Mouse (Mus musculus) layer of hippocampus, adult 18-20 months (tissue): Measurements from ENCODE around the gene Hnrnpm. TPM values are rescaled to one million over a fixed set of nuclear protein-coding genes. Genes with fewer than 3 reads are reported as not detected.
A peak's percentile ranks its signal among the peaks of the same experiment; 100 is the strongest.
"Not testable (repeated sequence)": the region's sequence is repeated elsewhere in the genome, so short reads cannot be mapped to it uniquely, and the experiment has no call there.

Experiments
- DNase-seq, 2 experiments: peaks; one replicate each; pipeline ENCODE4 v3.0.0; 2022; ENCODE audit warnings: low spot score in 2 of 2
- long read RNA-seq: library from polyadenylated mRNA; stranded (forward); transcript quantifications from one replicate; pipeline ENCODE4 v2.0.0, GENCODE M21; 2021
- total RNA-seq, 2 experiments: library from RNA; stranded (reverse); gene quantifications; 2 replicates each; pipeline ENCODE4 v1.2.3; 2021

Hnrnpm gene
- 100 to 1,000 TPM; 136 to 150 TPM for total RNA-seq
- long read RNA-seq, partial matches to known transcripts: 20 of 37 reads
- long read RNA-seq, other reads (novel, unspliced or antisense): 17 of 37 reads

DNA sequence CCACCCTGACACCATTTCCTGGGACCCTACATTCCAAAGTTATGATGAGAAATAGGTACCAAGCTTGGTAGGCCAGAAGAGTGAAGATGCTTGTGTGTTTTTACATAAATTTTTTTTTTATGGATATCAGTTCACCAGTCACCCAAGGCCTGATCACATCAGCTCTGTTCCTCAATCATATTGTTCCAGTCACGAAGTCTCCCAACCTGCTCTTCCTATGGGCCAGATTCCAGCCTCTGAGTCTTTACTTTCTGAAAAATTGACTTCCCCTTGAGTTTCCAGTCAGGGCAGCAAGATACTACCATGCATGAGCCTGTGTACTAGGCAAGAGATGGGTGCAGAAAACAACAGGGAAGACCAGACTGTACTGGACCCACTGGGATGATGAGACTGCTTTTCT is at the start of gene Hnrnpm:
TSS of gene Hnrnpm (minus strand) at position 101 of the 400 bp plus-strand sequence.
- DNase-seq: no peak

DNA sequence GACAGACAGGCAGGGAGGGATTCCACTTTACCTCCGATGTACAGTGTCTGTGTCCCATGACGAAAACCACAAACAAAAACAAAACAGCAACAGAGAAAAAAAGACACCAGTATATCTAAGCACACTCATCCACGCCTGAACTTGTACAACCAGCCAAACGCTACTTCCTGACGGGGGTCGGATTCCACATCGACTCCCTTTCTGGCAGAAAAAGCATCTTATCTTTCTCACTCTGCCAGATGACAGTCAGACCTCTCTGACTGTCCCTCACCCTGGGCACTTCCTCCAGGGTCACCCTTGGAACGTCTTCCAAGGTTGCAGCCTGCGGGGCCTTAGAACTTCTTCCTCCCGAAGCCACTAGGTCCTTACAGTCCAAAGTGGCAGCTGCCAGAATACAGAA is 46.9 kb upstream of the Hnrnpm start:
- not testable (repeated sequence) for DNase-seq

DNA sequence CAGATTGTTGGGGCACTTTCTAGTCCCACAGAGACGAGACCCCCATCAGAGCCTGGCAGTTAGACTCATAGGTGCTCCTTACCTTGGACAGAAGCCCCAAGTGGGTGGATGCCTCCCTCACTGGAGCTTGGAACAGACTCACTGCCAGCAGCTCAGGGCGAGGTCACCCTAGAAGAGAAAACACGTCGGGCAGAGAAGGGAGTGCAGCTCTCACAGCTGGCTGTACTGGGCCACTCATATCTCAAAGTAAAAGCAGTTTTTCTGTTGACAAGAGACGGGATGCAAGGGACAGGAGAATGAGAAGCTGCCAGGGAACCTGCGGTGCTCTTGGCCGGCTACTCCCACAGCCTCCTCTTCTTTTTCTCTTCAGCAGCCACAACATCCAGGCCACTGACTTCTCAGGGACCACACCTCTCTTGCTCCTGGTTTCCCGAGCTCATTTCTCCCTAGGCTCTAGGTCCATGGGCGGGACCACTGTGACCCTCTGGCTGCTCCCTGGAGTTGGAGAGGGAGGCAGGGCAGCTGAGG is 46.0 kb upstream of the Hnrnpm start:
- not testable (repeated sequence) for DNase-seq

DNA sequence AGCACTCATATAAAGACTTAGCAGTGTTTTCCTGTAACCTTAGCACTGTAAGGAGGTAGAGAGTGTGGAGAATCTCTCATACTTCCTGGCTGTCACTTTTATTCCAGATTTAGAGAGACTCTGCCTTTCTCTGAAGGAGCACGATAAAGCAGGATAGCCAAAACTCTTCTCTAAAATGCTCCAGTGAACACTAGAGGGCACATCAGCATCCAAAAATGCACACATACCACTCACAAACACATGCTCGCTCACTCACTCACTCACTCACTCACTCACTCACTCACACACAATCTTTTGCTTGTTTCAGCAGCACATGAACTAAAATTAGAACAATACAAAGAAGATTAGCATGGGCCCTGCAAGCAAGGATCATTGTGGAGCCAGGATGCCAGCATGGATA is 42.6 kb upstream of the Hnrnpm start:
- peak in 1 of 2 experiments; percentile 25 for DNase-seq

DNA sequence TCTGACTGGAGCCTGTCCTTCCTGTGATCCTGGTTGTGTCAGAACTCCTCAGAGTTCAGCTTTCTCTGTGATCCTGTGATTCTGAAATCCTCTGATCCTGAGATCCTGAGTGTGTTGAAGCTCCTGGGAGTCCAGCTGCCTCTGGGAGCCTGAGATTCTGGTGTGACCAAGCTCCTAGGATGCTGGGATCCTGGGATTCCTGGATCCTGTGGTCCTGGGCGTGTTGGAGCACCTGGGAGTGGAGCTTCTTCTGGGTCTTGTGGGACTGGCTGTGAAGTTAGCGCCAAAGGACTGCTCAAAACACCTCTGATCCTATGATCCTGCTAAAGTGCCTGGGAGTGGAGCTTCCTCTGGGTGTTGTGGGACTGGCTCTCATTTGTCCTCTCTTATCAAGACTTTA is 41.7 kb upstream of the Hnrnpm start:
- DNase-seq: no peak

DNA sequence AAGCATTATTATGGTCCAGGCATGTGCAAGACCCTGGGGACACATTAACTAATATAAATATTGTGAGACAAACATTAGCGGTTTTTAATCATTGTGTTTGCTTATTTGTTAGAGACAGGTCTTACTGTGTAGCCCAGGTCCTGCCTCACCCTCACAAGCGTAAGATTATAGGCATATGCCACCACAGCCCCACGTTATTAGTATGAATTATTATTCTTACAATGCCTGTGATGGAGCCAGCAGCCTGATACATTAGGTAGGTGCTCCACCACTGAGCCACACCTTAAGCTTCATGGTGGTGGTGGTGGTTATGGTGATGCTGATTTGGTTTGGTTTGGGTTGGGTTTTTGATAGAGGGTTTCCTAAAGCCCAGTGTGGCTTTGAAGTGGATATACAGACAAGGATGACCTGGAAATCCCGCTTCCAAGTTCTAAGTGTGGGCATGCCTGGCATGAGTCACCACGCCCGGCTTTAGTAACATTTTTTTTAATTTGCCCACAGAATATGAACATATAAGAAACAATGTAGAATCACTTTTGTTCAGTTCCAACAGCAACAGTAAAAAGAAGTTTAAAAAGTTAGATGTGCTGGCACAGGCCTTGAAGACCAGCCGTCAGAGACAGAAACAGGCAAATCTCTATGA is 33.2 kb upstream of the Hnrnpm start:
- DNase-seq: no peak

DNA sequence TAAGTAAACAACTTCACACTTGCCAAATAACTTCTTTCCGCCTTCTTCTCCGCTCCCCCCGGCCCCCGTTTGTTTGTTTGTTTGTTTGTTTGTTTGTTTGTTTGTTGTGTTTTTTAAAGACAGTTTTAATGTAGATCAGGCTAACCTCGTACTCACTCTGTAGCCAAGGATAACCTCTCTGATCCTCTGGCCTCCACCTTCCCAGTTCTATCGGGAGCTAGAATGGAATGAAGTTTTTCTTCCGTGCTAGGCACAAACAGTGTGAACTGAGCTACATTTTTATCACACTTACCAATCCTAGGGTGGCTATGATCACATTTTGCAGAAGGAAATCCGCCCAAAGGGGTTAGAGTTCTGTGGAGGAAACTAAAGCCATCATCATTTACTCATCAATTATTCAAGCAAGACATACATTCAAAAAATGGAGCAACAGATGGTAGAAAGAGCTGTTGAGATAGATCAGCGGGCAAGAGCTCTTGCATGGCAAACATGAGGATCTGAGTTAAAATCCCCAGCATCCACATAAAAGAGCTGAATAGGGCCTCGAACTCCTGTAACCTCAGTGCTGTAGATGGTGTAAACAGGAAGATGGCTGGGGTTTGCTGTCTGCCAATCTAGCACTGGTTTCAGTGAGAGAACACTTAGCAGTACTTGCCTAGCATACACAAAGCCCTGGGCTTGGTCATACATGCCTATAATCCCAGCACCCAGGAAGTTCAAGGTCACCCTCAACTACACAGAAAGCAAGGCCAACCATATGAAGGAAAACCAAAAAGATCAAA is 32.5 kb upstream of the Hnrnpm start:
- no peak for DNase-seq

DNA sequence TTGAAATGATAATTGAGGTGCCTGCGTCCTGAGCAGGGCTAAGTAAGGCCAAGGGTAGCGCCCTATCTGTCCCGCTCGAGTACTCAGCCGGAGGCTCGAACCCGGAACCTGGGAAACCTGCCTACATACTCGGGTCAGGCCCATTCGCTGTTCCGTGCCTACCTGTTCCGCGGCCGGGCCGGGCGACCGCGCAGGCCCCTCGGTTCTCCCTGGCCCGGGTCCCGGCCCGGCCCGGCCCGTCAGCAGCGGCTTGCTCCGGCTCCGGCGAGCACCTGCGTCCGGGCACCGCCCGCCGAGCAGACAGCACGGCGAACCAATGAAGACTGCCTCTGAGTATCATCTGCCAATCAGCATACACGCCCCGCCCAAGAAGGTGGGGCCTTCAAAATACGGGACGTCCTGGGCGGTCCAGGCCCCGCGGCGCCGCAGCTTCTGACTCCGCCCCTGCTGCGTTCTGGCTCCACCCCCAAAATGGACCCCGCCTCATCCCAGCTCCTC is 31.8 kb upstream of the Hnrnpm start, which contains the start of gene March2:
TSS of gene March2 (minus strand) at position 287 of the 498 bp plus-strand sequence.
- DNase-seq: peak; percentile 93 to 98

DNA sequence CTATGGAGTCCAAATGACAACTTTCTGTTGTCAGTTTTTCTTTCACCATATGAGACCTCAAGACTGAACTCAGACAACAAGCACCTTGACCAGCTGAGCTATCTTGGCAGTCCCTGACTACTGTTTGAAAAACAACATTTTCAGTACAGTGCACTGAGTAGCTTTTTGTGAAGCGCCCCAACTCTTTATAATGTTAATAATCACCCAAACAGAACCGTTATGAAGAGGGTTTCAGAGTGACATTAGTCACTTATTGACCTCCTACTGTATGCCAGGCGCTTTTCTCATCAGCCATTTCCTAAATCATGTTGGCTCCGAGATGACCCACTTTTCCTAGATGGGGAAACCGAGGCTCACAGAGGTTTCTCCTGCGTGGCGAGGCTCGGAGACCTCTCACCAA is 31.3 kb upstream of the Hnrnpm start:
- DNase-seq: no peak

DNA sequence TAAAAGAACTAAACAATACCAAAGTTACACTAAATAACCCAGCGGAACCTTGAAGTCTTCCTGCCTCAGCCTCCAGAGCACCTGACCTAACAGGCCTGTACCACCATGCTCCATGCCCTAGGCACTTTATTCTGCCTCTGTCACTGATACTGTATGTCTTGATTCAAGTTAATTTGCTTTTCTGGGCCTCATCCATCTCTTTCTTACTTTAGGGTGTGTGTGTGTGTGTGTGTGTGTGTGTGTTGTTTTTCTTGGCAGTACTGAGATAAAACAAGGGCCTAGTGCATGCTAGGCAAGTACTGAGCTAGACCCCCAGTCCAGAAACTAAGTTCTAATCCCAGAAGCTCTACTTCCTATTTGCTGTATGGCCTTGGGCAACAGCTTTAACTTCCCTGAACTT is 30.6 kb upstream of the Hnrnpm start:
- no peak for DNase-seq

DNA sequence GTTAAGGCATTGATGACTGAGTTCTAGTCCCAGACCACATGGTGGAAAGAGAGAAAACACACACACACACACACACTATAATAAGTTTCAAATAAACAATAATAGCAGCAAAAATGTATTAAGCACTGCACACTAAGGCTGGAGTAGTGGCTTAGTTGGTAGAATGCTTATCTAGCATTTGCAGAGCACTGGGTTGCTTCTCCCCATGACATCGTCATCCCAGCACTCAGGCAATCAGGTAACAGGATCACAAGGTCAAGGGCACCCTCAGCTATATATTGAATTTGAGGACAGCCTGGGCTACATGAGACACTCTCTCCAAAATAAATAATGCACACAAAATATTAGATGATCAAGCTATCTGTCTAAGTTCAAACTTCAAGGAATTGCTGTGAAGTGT is 28.1 kb upstream of the Hnrnpm start:
- no peak for DNase-seq

DNA sequence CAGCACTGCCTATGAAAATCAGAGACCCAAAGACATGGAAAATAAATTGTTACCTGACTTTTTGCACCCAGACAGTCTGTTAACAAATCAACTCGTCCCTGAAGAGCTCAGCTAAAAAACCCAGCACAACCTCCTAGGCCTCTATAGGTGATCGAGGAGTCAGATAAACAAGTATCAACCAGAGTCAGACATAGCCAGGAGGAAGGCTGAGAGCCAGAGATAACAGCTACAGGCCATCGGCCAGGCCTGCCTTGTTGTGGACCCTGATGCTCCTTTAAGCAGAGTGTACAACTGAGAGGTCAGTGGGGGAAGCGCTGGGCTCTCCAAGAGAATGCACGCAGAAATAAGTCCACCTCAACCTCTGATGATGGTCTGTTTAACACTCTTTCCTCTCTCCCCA is 26.6 kb upstream of the Hnrnpm start:
- DNase-seq: no peak

DNA sequence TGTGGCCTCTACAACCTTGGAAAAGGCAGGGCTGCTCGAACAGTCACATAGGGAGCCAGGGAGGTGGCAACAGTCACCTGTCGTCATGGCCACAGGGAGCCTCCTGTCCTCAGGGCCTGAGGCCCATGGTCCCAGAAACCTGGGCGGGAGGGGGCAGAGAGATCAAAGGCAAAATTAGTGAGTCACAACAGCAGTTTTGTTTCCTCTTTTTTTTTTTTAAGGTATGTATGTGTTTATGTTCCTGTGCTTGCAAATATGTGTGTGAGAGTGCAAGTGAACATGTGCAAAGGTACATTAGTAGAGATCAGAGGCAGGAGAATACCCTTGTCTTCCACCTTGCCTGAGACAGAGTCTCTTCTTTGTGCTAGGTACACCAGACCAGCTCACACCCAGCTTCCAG is 23.2 kb upstream of the Hnrnpm start:
- DNase-seq: no peak

DNA sequence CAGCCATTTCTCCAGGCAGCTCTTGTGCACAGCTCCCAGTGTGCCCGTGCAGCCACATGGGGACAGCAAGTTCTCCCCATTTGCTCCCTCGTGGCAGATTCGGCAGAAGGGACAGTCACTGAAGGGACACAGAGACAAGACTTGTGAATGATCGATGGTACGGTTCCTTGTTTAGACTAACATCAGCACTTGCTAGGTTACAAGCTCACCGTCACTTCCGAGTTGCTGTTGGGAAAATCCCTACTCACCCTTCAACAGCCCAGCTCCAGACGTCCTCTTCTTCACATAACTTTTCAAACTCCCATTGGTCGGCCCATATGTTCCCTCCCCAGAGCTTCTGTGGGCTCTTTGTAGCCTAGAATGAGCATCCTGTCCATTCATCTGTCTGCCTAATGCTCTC is 16.4 kb upstream of the Hnrnpm start:
- no peak for DNase-seq

DNA sequence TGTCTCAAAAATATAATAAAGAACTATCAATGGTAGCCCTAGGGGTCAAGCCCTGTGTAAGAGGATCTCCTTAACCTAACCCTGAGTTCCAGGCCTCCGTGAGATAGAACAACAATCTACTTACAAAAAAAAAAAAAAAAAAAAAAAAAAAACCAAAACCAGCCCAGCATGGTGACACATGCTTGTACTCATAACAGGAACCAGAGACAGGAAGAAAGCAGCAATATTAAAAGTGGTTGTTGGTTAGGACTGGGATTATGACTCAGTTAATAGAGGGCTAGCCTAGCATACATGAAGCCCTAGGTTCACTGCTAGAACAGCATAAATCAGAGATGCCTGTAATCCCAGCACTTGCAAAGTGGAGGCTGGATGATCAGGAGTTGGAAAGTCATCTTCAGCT is 15.5 kb upstream of the Hnrnpm start:
- no peak for DNase-seq

DNA sequence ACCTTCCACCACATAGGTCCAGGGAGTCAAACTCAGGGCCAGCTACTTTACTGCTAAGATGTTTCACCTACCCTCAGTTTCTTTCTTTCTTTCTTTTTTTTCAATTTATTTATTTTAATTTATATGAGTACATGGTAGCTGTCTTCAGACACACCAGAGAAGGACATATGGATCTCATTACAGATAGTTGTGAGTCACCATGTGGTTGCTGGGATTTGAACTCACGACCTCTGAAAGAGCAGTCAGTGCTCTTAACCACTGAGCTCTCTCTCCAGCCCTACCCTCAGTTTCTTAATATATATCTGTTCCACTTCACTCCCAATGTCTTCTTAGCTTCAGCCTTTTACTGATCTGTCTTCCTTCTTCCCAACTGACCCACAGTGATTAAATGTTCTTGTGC is 8.8 kb upstream of the Hnrnpm start:
- DNase-seq: no peak

DNA sequence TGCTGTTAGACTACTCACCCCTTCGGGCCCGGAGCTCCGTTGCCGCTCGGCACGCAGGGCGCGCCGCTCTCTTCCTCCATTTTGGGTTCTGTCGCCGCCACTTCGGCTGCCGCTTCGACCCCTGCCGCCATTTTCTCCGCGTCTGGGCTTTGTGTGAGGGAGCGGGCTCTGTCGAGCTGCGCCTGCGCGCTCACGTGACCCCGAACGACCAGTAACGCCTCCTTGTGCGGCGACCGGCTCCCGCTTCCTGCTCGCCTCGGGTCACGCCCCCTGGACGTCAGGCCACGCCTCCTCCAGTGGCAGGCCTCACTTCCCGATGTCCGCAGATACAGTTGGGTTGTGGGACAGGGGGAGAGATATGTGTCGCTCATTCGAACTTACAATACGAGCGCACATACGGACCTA is 1.4 kb downstream of the Hnrnpm start:
- DNase-seq: peak; percentile 96 to 98

DNA sequence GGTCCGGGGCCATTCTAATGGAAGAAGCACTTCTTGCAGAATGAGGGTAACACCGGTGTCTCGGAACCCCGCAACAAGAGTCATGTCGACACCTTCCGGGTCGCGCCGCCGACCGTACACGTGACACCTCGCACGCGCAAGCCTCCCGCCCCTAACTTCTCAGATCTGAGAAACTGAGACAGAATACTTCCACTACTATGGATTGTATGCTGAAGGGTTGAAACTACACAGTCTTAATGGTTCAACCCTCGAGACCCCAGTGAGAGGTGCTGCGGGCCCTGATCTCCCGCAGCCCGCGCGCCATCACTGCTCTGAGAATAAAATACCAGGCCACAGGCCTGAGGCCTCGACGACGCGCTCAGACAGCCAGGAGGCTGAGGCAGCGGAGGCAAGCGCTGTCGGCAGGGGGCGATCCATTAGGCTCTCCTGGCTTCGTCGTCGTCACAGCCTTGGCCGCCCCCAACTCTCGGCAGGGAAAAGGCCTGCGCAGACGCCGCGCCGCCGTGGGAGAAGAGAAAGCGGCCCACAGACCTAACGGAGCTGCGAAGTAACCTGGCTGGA is 1.9 kb downstream of the Hnrnpm start:
- peak; percentile 76 to 84 for DNase-seq

DNA sequence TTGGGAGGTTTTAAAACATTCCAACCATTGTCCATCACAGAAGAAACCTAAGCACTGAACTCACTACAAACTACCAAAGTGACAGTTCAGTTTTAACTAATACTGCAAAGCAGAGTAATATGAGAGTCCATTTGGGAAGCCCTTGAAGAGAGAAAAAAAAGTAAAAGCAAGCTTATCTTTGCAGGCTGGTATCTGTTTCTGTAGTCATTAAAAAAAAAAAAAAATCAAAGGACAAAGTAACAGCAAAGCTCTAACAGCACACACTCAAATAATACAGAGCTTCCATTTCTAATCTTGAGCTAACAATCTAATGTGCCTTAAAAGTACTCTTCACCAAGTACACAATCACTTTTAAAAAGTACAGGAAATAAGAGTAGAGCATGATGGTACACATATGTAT is 4.9 kb downstream of the Hnrnpm start:
- DNase-seq: no peak

DNA sequence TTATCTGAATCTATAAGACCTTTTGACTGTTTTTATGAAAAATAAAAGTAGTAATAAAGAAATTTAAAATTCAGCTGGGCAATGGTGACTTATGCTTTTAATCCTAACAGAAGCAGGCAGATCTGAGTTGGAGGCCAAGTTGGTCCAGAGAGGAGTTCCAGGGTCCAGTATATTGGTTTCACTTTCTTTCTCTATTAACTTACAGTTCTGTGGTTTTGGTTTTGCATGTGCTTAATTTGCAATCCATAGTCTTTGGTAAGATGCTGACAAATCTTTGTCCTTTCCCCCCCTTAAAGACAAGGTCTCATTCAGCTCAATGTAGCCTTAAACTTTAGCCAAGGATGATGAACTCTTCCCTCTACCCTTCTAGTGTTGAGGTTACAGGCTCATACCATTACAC is 7.9 kb downstream of the Hnrnpm start:
- DNase-seq: no peak

DNA sequence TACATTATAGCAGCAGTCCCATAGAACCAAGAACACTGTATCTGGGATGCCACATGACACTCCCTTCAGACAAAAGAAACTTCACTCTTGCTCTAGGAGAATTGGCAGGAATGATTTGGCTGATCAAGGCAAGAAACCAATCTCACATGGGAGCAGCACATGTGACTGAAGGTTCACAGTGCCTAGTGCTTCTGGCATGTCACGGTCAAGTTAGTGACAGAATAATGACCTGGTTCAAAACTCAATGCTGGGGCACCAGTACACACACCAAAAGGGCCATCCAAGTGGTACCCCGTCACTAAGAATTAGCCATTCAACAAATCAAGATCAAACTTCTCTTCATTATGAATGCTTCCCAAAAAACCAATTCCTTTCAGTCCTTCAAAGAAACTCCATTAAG is 10.6 kb downstream of the Hnrnpm start:
- DNase-seq: no peak

DNA sequence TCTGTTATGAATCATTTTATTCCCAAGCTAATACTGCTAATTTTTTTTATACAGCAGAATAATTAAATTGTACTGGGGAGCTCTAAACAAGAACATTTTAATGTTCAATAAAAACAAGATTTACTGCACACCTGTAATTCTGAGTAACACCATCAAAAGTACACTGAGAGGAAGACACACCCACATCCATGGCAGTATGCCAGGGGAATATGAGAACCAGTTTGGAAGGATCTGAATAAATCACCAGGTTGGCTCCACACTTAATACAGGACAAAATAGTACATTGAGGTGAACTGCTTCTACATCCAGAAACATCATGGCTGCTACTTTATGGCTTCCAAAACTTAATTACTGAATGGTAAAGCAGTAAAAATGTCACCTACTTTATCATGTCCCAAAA is 11.2 kb downstream of the Hnrnpm start:
- DNase-seq: no peak
